ENCODE assay signal across 24 mouse cellular contexts in genomic region chr11:39495253-39495652, GRCm38 (mm10).
DNase-seq lines count a peak whose midpoint lies in the region; ATAC-seq and TF ChIP-seq lines count a peak whose summit lies in the region.
"Had no signal": no experiment of that assay in that cellular context is flagged by ENCODE, and none has a peak within 500 bp of the region (broad histone marks: within the 10 kb centered on the region; RNA-seq: fewer than 3 reads in every experiment).

No protein-coding gene starts in this region.

- no peaks in the 10 kb centered on the region for H3K9me3 ChIP-seq in midbrain, embryonic 14.5 days (ENCODE audit: control insufficient read depth, low read length)
- no peaks in the 10 kb centered on the region for H3K9me3 ChIP-seq in midbrain, embryonic 10.5 days (replicated peaks)
- H3K9me3 ChIP-seq in hindbrain, embryonic 13.5 days = no peaks in the 10 kb centered on the region
- no peaks in the 10 kb centered on the region for H3K9me3 ChIP-seq in hindbrain, postnatal 0 days (ENCODE audit: low read length)
- H3K9me3 ChIP-seq: embryonic facial prominence, embryonic 15.5 days; forebrain, embryonic 10.5 days; heart, embryonic 15.5 days had no signal

- no peaks in the 10 kb centered on the region for H3K27me3 ChIP-seq in midbrain, embryonic 14.5 days (ENCODE audit: control insufficient read depth, insufficient read depth, low read length)
- no peaks in the 10 kb centered on the region for H3K27me3 ChIP-seq in midbrain, embryonic 10.5 days (ENCODE audit: low read depth, poor library complexity, severe bottlenecking)
- no peaks in the 10 kb centered on the region for H3K27me3 ChIP-seq in hindbrain, embryonic 13.5 days
- H3K27me3 ChIP-seq in hindbrain, postnatal 0 days (ENCODE audit: insufficient read depth, low read length) = no peaks in the 10 kb centered on the region
- H3K27me3 ChIP-seq: CH12.LX; embryonic facial prominence, embryonic 15.5 days; heart, embryonic 15.5 days; Patski had no signal

- no peak for ATAC-seq in midbrain, embryonic 14.5 days (ENCODE audit: low FRiP score, low TSS enrichment)
- peak; percentile 59; the same call in 1 of the 2 replicates for ATAC-seq in hindbrain, embryonic 13.5 days (ENCODE audit: low FRiP score)
- no peak for ATAC-seq in hindbrain, postnatal 0 days
- ATAC-seq: activated CD4-positive, CD25-positive, alpha-beta regulatory T cell, adult 4 months; forebrain, embryonic 16.5 days; Patski had no signal

- 64% methylated on average over 4 of the region's 4 CpGs for whole genome bisulfite sequencing in midbrain, embryonic 14.5 days
- WGBS in midbrain, embryonic 10.5 days = 91% methylated on average over 4 of the region's 4 CpGs
- WGBS in hindbrain, embryonic 13.5 days = 41% methylated on average over 4 of the region's 4 CpGs
- WGBS in hindbrain, postnatal 0 days = 48% methylated on average over 4 of the region's 4 CpGs

- H3K36me3 ChIP-seq in midbrain, embryonic 14.5 days (ENCODE audit: control insufficient read depth, insufficient read depth, low read length) = no peaks in the 10 kb centered on the region
- no peaks in the 10 kb centered on the region for H3K36me3 ChIP-seq in midbrain, embryonic 10.5 days
- H3K36me3 ChIP-seq in hindbrain, embryonic 13.5 days = no peaks in the 10 kb centered on the region
- no peaks in the 10 kb centered on the region for H3K36me3 ChIP-seq in hindbrain, postnatal 0 days (ENCODE audit: insufficient read depth, low read length)
- H3K36me3 ChIP-seq: embryonic facial prominence, embryonic 15.5 days; forebrain, embryonic 10.5 days; heart, embryonic 15.5 days had no signal

- no peak overlapping the region for H3K27ac ChIP-seq in midbrain, embryonic 14.5 days (replicated peaks; ENCODE audit: low read depth, low read length)
- no peak overlapping the region for H3K27ac ChIP-seq in midbrain, embryonic 10.5 days (replicated peaks)
- H3K27ac ChIP-seq in hindbrain, embryonic 13.5 days = no peak overlapping the region
- no peak overlapping the region for H3K27ac ChIP-seq in hindbrain, postnatal 0 days
- H3K27ac ChIP-seq in gastrocnemius, adult 2 months = no peak overlapping the region
- H3K27ac ChIP-seq: embryonic facial prominence, embryonic 15.5 days; forebrain, embryonic 10.5 days; heart, adult 2 months; heart, embryonic 15.5 days had no signal

- no peak overlapping the region for H3K4me3 ChIP-seq in midbrain, embryonic 14.5 days (replicated peaks; ENCODE audit: low read depth, low read length)
- no peak overlapping the region for H3K4me3 ChIP-seq in midbrain, embryonic 10.5 days
- no peak overlapping the region for H3K4me3 ChIP-seq in hindbrain, embryonic 13.5 days
- no peak overlapping the region for H3K4me3 ChIP-seq in hindbrain, postnatal 0 days (ENCODE audit: low read length)
- H3K4me3 ChIP-seq in gastrocnemius, adult 2 months = no peak overlapping the region
- H3K4me3 ChIP-seq: embryonic facial prominence, embryonic 15.5 days; erythroblast, embryonic 14.5 days; forebrain, embryonic 10.5 days; heart, adult 2 months; heart, embryonic 15.5 days had no signal

- no peaks in the 10 kb centered on the region for H3K4me1 ChIP-seq in midbrain, embryonic 14.5 days (ENCODE audit: control insufficient read depth, insufficient read depth, low read length)
- no peaks in the 10 kb centered on the region for H3K4me1 ChIP-seq in midbrain, embryonic 10.5 days
- 0 out of 2 replicates have a peak, but pooled peaks cover 2% of the 10 kb centered on the region for H3K4me1 ChIP-seq in hindbrain, embryonic 13.5 days (replicated peaks)
- H3K4me1 ChIP-seq in hindbrain, postnatal 0 days (ENCODE audit: insufficient read depth, low read length) = no peaks in the 10 kb centered on the region
- H3K4me1 ChIP-seq: embryonic facial prominence, embryonic 15.5 days; forebrain, embryonic 10.5 days; heart, embryonic 15.5 days had no signal

- DNase-seq in midbrain, embryonic 14.5 days = peak; percentile 18
- no peak for DNase-seq in midbrain, embryonic 10.5 days (ENCODE audit: low spot score)
- DNase-seq in brain, embryonic 14.5 days (ENCODE audit: low read depth) = peak; percentile 53
- peak; percentile 36 for DNase-seq in hindbrain, postnatal 0 days (ENCODE audit: low spot score)
- no peak for DNase-seq in gastrocnemius, adult 2 months
- no peak for DNase-seq in left cerebral cortex, postnatal 10 days (ENCODE audit: extremely low spot score in 1 of 2, low spot score in 2 of 2)
- DNase-seq: adrenal gland, adult 2 months; adrenal gland, postnatal 25 days; cerebellum, adult 2 months; cerebellum, postnatal 10 days; embryo, embryonic 11 days; gastrocnemius, postnatal 14 days; heart, adult 2 months; heart, postnatal 14 days had no signal

- H3K9ac ChIP-seq in midbrain, embryonic 14.5 days (replicated peaks; ENCODE audit: low read length) = no peak overlapping the region
- no peak overlapping the region for H3K9ac ChIP-seq in hindbrain, embryonic 13.5 days
- H3K9ac ChIP-seq in hindbrain, postnatal 0 days (replicated peaks; ENCODE audit: low read length) = no peak overlapping the region
- H3K9ac ChIP-seq: embryonic facial prominence, embryonic 15.5 days; heart, embryonic 15.5 days had no signal

- H3K4me2 ChIP-seq in midbrain, embryonic 14.5 days (ENCODE audit: low read length) = no peak overlapping the region
- no peak overlapping the region for H3K4me2 ChIP-seq in hindbrain, embryonic 13.5 days
- H3K4me2 ChIP-seq in hindbrain, postnatal 0 days (ENCODE audit: low read depth, low read length) = no peak overlapping the region
- H3K4me2 ChIP-seq: embryonic facial prominence, embryonic 15.5 days; heart, embryonic 11.5 days; heart, embryonic 15.5 days had no signal

- TF ChIP-seq POLR2A in brain, embryonic 14.5 days (IDR thresholded peaks at IDR 0.05; ENCODE audit: borderline replicate concordance, extremely low read depth, insufficient read depth, insufficient read length, poor library complexity, severe bottlenecking) = no peak

- TF ChIP-seq CTCF in brain, embryonic 14.5 days (IDR thresholded peaks at IDR 0.05; ENCODE audit: borderline replicate concordance, extremely low read depth, insufficient read depth, insufficient read length) = no peak
- no peak for TF ChIP-seq CTCF in hindbrain, postnatal 0 days (IDR thresholded peaks at IDR 0.05; ENCODE audit: low read depth)
- TF ChIP-seq CTCF in gastrocnemius, adult 2 months (IDR thresholded peaks at IDR 0.05) = no peak

- intact Hi-C loops in gastrocnemius, adult 2 months (cut with DNase I) = no loop called here
- intact Hi-C loops in left cerebral cortex, postnatal 10 days (cut with DNase I) = no loop called here

Comparison
In these comparisons a context has a peak if more than half of its experiments do, and no peak if none do; other contexts are left out.
1. DNase-seq: peak in midbrain, embryonic 14.5 days (single experiment), brain, embryonic 14.5 days (single experiment) and hindbrain, postnatal 0 days (single experiment); none in midbrain, embryonic 10.5 days (single experiment), gastrocnemius, adult 2 months (single experiment) and left cerebral cortex, postnatal 10 days (0 of 2).